Mouse (Mus musculus): Measurements from ENCODE around the gene Vmn1r196. TPM values are rescaled to one million over a fixed set of nuclear protein-coding genes. Genes with fewer than 3 reads are reported as not detected.

Gene Vmn1r196
- not detected for polyA plus RNA-seq (2012; fragmentation: generic; extraction: Trizol)

GRCm38 (mm10) chr13:22289620-22290019 is at the start of gene Vmn1r196:
TSS of gene Vmn1r196 (plus strand) at chr13:22289920.

GRCm38 (mm10) chr13:22243915-22244314 is 45.8 kb upstream of the Vmn1r196 start, which contains the start of gene Vmn1r194:
TSS of gene Vmn1r194 (plus strand) at chr13:22244215.

DNA sequence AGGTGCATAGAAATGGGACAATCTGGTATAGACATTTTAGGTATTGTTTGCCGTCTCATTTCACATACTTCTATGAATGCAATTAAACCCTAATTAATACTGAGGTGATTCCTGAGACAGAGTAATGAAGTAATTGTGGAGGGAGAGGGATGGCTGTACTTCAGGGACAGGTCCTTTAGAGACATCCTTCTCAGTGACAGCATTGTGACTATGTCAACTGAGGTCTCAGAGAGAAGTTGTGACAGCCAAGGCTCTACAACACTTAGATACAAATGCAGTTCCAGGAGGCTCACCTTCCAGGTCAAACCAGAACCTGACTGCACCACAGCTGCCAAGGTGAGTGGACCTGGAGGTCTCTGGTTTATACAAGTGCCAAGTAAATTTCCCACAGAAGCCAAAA is 19.5 kb upstream of the Vmn1r196 start, which contains the start of gene Vmn1r195:
Gene Vmn1r195 (plus strand): TSS at position 301 of the 400 bp plus-strand sequence.

DNA sequence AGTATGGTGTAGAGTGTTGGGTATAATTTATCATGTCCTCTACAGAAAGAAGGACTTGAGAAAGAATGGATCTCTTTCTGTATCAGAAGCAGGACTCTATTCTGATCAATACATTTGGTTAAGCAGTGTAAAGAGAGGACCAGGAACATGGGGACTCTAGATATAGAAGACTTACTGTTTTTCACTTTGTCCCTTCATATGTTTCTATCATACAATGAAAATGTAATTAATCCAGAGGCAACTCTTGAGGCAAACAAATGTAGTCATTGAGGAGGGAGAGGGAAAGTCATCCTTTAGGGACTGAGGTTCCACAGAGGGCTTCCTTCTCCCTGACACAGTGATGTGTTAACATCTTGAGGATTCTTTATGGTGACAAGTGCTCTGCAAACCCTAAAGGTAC is 34.6 kb downstream of the Vmn1r196 start, which contains the start of gene Vmn1r197:
Gene Vmn1r197 (plus strand): TSS at position 301 of the 400 bp plus-strand sequence.

Other genes starting within 250 kb of the Vmn1r196 start
- 10 to 100 TPM; 16.9 to 37.5 TPM for gene Hist1h4i, start 248.6 kb upstream of the Vmn1r196 start, polyA plus RNA-seq (2012; fragmentation: generic; extraction: Trizol)
- gene Hist1h2ag, start 247.0 kb upstream of the Vmn1r196 start, polyA plus RNA-seq (2012; fragmentation: generic; extraction: Trizol) = 10 to 100 TPM; 16.6 to 26.8 TPM
- gene Hist1h2bj, start 246.7 kb upstream of the Vmn1r196 start, polyA plus RNA-seq (2012; fragmentation: generic; extraction: Trizol) = 10 to 100 TPM in 1 of 2 experiments, 1 to 10 TPM in 1; 5.0 to 50.5 TPM
- gene Vmn1r188, start 205.5 kb upstream of the Vmn1r196 start, polyA plus RNA-seq (2012; fragmentation: generic; extraction: Trizol) = not detected
- gene Vmn1r189, start 184.1 kb upstream of the Vmn1r196 start, polyA plus RNA-seq (2012; fragmentation: generic; extraction: Trizol) = not detected
- not detected for gene Vmn1r191, start 106.0 kb upstream of the Vmn1r196 start, polyA plus RNA-seq (2012; fragmentation: generic; extraction: Trizol)
- gene Vmn1r192, start 98.8 kb upstream of the Vmn1r196 start, polyA plus RNA-seq (2012; fragmentation: generic; extraction: Trizol) = not detected
- not detected for gene Vmn1r193, start 66.8 kb upstream of the Vmn1r196 start, polyA plus RNA-seq (2012; fragmentation: generic; extraction: Trizol)
- not detected for gene Vmn1r194, start 45.7 kb upstream of the Vmn1r196 start, polyA plus RNA-seq (2012; fragmentation: generic; extraction: Trizol)
- gene Vmn1r195, start 19.4 kb upstream of the Vmn1r196 start, polyA plus RNA-seq (2012; fragmentation: generic; extraction: Trizol) = not detected
- not detected for gene Vmn1r197, start 34.7 kb downstream of the Vmn1r196 start, polyA plus RNA-seq (2012; fragmentation: generic; extraction: Trizol)
- not detected for gene Vmn1r198, start 60.4 kb downstream of the Vmn1r196 start, polyA plus RNA-seq (2012; fragmentation: generic; extraction: Trizol)
- gene Vmn1r199, start 89.9 kb downstream of the Vmn1r196 start, polyA plus RNA-seq (2012; fragmentation: generic; extraction: Trizol) = not detected
- gene Vmn1r200, start 100.5 kb downstream of the Vmn1r196 start, polyA plus RNA-seq (2012; fragmentation: generic; extraction: Trizol) = not detected
- not detected for gene Vmn1r201, start 182.0 kb downstream of the Vmn1r196 start, polyA plus RNA-seq (2012; fragmentation: generic; extraction: Trizol)
- gene Vmn1r202, start 215.5 kb downstream of the Vmn1r196 start, polyA plus RNA-seq (2012; fragmentation: generic; extraction: Trizol) = not detected
- gene Vmn1r203, start 228.2 kb downstream of the Vmn1r196 start, polyA plus RNA-seq (2012; fragmentation: generic; extraction: Trizol) = not detected

Measured in C3H10T1/2 (cell line).